Mouse (Mus musculus): ENCODE results near the gene Alpk3. TPM values are rescaled to one million over a fixed set of nuclear protein-coding genes. Genes with fewer than 3 reads are reported as not detected.
A peak's percentile ranks its signal among the peaks of the same experiment; 100 is the strongest.
"Not testable (repeated sequence)": the region's sequence is repeated elsewhere in the genome, so short reads cannot be mapped to it uniquely, and the experiment has no call there.

The Alpk3 gene
- polyA plus RNA-seq, 1 experiment from 2014 or later: 1.4 TPM

DNA sequence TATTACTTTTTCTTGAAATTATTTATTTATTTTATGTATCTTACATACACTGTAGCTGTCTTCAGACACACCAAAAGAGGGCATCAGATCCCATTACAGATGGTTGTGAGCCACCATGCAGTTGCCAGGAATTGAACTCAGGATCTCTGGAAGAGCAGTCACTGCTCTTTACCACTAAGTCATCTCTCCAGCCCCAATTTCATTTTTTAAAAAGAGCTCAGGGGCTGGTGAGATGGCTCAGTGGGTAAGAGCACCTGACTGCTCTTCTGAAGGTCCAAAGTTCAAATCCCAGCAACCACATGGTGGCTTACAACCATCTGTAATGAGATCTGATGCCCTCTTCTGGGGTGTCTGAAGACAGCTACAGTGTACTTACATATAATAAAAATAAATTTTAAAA, 96.8 kb downstream of the Alpk3 start:
- not testable (repeated sequence) for H3K9me3 ChIP-seq (ENCODE audit: control insufficient read depth, low read length); ATAC-seq (replicated peaks; ENCODE audit: low FRiP score, low TSS enrichment, low read depth); H3K4me2 ChIP-seq (ENCODE audit: low read length); H3K27me3 ChIP-seq (replicated peaks; ENCODE audit: control insufficient read depth, insufficient read depth, low read length); H3K4me3 ChIP-seq (ENCODE audit: low read depth, low read length); DNase-seq (ENCODE audit: low spot score); H3K9ac ChIP-seq (ENCODE audit: low read length); H3K4me1 ChIP-seq (replicated peaks; ENCODE audit: control insufficient read depth, insufficient read depth, low read length); H3K36me3 ChIP-seq (ENCODE audit: control insufficient read depth, insufficient read depth, low read length); H3K27ac ChIP-seq (ENCODE audit: low read depth)

DNA sequence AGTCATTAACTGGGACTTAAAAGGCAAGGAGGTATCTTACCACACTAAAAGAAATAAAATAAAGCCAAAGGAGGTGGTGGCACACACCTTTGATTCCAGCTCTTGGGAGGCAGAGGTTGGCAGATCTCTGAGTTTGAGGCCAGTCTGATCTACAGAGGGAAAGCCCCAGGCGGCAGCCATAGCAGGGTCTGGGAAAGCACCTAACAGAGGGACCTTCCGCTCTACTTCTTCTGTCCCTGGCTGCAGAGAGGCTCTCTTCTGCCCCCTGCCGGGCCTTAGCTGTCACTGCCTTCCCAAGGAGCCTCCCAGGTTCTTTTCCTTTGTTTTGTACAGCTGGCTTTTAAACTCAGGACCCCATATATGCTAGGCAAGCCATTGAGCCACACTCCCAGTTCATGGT, 97.6 kb downstream of the Alpk3 start:
- Histone ChIP-seq H3K9me3 (ENCODE audit: control insufficient read depth, low read length) (no peaks in the 10 kb centered on the region), H3K9ac (ENCODE audit: low read length) (no peak overlapping the region), H3K27me3 (replicated peaks; ENCODE audit: control insufficient read depth, insufficient read depth, low read length) (no peaks in the 10 kb centered on the region), H3K4me1 (replicated peaks; ENCODE audit: control insufficient read depth, insufficient read depth, low read length) (no peaks in the 10 kb centered on the region), H3K27ac (ENCODE audit: low read depth) (no peak overlapping the region), H3K36me3 (ENCODE audit: control insufficient read depth, insufficient read depth, low read length) (no peaks in the 10 kb centered on the region), H3K4me2 (ENCODE audit: low read length) (no peak overlapping the region), H3K4me3 (ENCODE audit: low read depth, low read length) (no peak overlapping the region)
- WGBS: 5% methylated on average over 3 of the region's 3 CpGs
- peak; percentile 82 for DNase-seq (ENCODE audit: low spot score)
- 0 out of 2 replicates have a peak, but pooled peaks have one; percentile 50 for ATAC-seq (replicated peaks; ENCODE audit: low FRiP score, low TSS enrichment, low read depth)

Other genes starting within 250 kb of the Alpk3 start
- 81.7 and 82.5 TPM in 2 replicates for gene Iqgap1, start 231.6 kb upstream of the Alpk3 start, polyA plus RNA-seq (2014; fragmentation: Nextera tagmentation; extraction: Ambion mirVana)
- 2.4 and 3.3 TPM in 2 replicates for gene Zscan2, start 196.7 kb upstream of the Alpk3 start, polyA plus RNA-seq (2014; fragmentation: Nextera tagmentation; extraction: Ambion mirVana)
- gene Wdr73, start 156.3 kb upstream of the Alpk3 start, polyA plus RNA-seq (2014; fragmentation: Nextera tagmentation; extraction: Ambion mirVana): 34.4 and 37.9 TPM in 2 replicates
- 7.1 and 7.4 TPM in 2 replicates for gene Nmb, start 152.5 kb upstream of the Alpk3 start, polyA plus RNA-seq (2014; fragmentation: Nextera tagmentation; extraction: Ambion mirVana)
- gene Sec11a, start 109.8 kb upstream of the Alpk3 start, polyA plus RNA-seq (2014; fragmentation: Nextera tagmentation; extraction: Ambion mirVana): 218 and 221 TPM in 2 replicates
- gene Zfp592, start 63.9 kb upstream of the Alpk3 start, polyA plus RNA-seq (2014; fragmentation: Nextera tagmentation; extraction: Ambion mirVana): 14.7 and 16.3 TPM in 2 replicates
- gene Slc28a1, start 57.2 kb downstream of the Alpk3 start, polyA plus RNA-seq (2014; fragmentation: Nextera tagmentation; extraction: Ambion mirVana): 0.48 and 1.1 TPM in 2 replicates
- 3.1 and 3.7 TPM in 2 replicates for gene Pde8a, start 156.0 kb downstream of the Alpk3 start, polyA plus RNA-seq (2014; fragmentation: Nextera tagmentation; extraction: Ambion mirVana)

Measured in intestine, embryonic 14.5 days (tissue).